Comparison of ENCODE assay signal across 15 mouse cellular contexts in the genomic region with DNA sequence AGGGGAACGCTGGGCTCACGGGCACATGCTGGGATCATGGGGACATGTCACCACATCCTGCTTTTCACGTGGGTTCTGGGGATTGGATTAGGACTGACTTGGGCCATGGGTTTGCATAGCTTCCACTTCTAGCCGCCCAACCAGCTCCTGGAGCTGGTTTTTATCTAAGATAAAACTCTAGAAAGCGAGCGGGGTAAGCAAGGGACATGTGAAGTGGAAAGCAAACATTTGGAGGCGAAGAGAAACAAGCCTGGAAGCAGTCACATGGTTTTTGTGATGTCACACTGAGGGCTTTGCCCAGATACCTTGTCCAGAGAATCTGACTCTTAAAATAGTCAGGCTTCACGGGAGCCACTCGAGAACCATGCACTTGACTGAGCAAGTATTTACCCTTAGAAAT. TPM values are rescaled to one million over a fixed set of nuclear protein-coding genes. Genes with fewer than 3 reads are reported as not detected.
DNase-seq lines count a peak whose midpoint lies in the region; ATAC-seq and TF ChIP-seq lines count a peak whose summit lies in the region.
"Had no signal": no experiment of that assay in that cellular context is flagged by ENCODE, and none has a peak within 500 bp of the region (broad histone marks: within the 10 kb centered on the region; RNA-seq: fewer than 3 reads in every experiment).

No protein-coding gene starts in this region.

- peaks cover 9% of the 10 kb centered on the region for H3K36me3 ChIP-seq in heart, embryonic 11.5 days (ENCODE audit: control insufficient read depth, insufficient read depth, low read length)
- H3K36me3 ChIP-seq in midbrain, embryonic 11.5 days (ENCODE audit: control insufficient read depth, insufficient read depth, low read length) = no peaks in the 10 kb centered on the region
- H3K36me3 ChIP-seq: intestine, embryonic 15.5 days had no signal

- peaks cover 39% of the 10 kb centered on the region for H3K4me1 ChIP-seq in heart, embryonic 11.5 days (ENCODE audit: control insufficient read depth, insufficient read depth, low read length)
- H3K4me1 ChIP-seq in midbrain, embryonic 11.5 days (ENCODE audit: control insufficient read depth, insufficient read depth, low read length) = peaks cover 6% of the 10 kb centered on the region; the same call in 1 of the 2 replicates
- H3K4me1 ChIP-seq: intestine, embryonic 15.5 days had no signal

- DNase-seq in layer of hippocampus, adult 2 months (ENCODE audit: low spot score in 2 of 2) = no peak
- no peak for DNase-seq in layer of hippocampus, adult 9-10 months (ENCODE audit: low spot score)
- peak; percentile 65 for DNase-seq in heart, postnatal 4 days
- DNase-seq in lung, postnatal 36 days = peak; percentile 91
- DNase-seq in thymus, postnatal 0 days (ENCODE audit: low spot score) = no peak
- DNase-seq in kidney, adult 11 months = no peak
- DNase-seq in midbrain, embryonic 11.5 days (ENCODE audit: low spot score, missing footprints) = no peak
- DNase-seq: adrenal gland, adult 8-10 months; B cell, adult 2 months; cerebellum, adult 9-10 months; embryo, embryonic 11 days; kidney, postnatal 10 days had no signal

- TF ChIP-seq CTCF in layer of hippocampus, adult 2 months (conservative IDR thresholded peaks at IDR 0.05) = no peak

- H3K27me3 ChIP-seq in heart, embryonic 11.5 days (ENCODE audit: control insufficient read depth, insufficient read depth, low read length) = no peaks in the 10 kb centered on the region
- no peaks in the 10 kb centered on the region for H3K27me3 ChIP-seq in midbrain, embryonic 11.5 days (ENCODE audit: control insufficient read depth, insufficient read depth, low read length)
- H3K27me3 ChIP-seq: intestine, embryonic 15.5 days had no signal

- H3K4me2 ChIP-seq in heart, embryonic 11.5 days = no peak overlapping the region
- no peak overlapping the region for H3K4me2 ChIP-seq in midbrain, embryonic 11.5 days
- H3K4me2 ChIP-seq: intestine, embryonic 15.5 days had no signal

- 30% methylated on average over 9 of the region's 9 CpGs for WGBS in heart, embryonic 11.5 days (ENCODE audit: insufficient replicate concordance)
- 84% methylated on average over 9 of the region's 9 CpGs for WGBS in midbrain, embryonic 11.5 days

- no peak overlapping the region for H3K9ac ChIP-seq in heart, embryonic 11.5 days (ENCODE audit: low read depth, low read length)
- H3K9ac ChIP-seq in midbrain, embryonic 11.5 days (ENCODE audit: low read length) = no peak overlapping the region
- H3K9ac ChIP-seq: intestine, embryonic 15.5 days had no signal

- ATAC-seq in heart, embryonic 11.5 days (replicated peaks; ENCODE audit: insufficient number of reproducible peaks, low FRiP score, low TSS enrichment) = no peak
- ATAC-seq in midbrain, embryonic 11.5 days (ENCODE audit: low FRiP score) = no peak
- ATAC-seq: forebrain, embryonic 16.5 days; intestine, embryonic 15.5 days had no signal

- H3K27ac ChIP-seq in layer of hippocampus, adult 2 months = 0 out of 2 replicates have a peak overlapping the region, but pooled peaks have one; percentile 18
- peak overlapping the region; percentile 88 for H3K27ac ChIP-seq in heart, embryonic 11.5 days (ENCODE audit: low read depth, low read length)
- H3K27ac ChIP-seq in midbrain, embryonic 11.5 days (ENCODE audit: low read depth, low read length) = no peak overlapping the region
- H3K27ac ChIP-seq: intestine, embryonic 15.5 days had no signal

- H3K9me3 ChIP-seq in heart, embryonic 11.5 days (replicated peaks; ENCODE audit: control insufficient read depth, low read length) = no peaks in the 10 kb centered on the region; the same call in 1 of the 2 replicates
- H3K9me3 ChIP-seq in midbrain, embryonic 11.5 days (ENCODE audit: control insufficient read depth, low read length) = no peaks in the 10 kb centered on the region
- H3K9me3 ChIP-seq: intestine, embryonic 15.5 days had no signal

- no peak overlapping the region for H3K4me3 ChIP-seq in layer of hippocampus, adult 2 months
- H3K4me3 ChIP-seq in heart, embryonic 11.5 days (ENCODE audit: low read depth, low read length) = no peak overlapping the region
- no peak overlapping the region for H3K4me3 ChIP-seq in midbrain, embryonic 11.5 days (ENCODE audit: low read depth, low read length)
- H3K4me3 ChIP-seq: intestine, embryonic 15.5 days had no signal

RNA-seq across cellular contexts. Expression of a gene that starts 29.9 kb away (rescaled TPM):
- 10 to 100 TPM; 63.7 to 66.9 TPM for total RNA-seq in layer of hippocampus, adult 2 months (2021)
- polyA plus RNA-seq in heart, embryonic 11.5 days (2014; fragmentation: Nextera tagmentation; extraction: Ambion mirVana) = 176 and 191 TPM in 2 replicates
- 100 to 1,000 TPM; 161 to 187 TPM for total RNA-seq in heart, postnatal 4 days (2021)
- polyA plus RNA-seq in thymus, postnatal 0 days (2015; fragmentation: Nextera tagmentation; extraction: Ambion mirVana) = 78.0 and 79.1 TPM in 2 replicates
- 19.5 and 20.5 TPM in 2 replicates for polyA plus RNA-seq in midbrain, embryonic 11.5 days (2014; fragmentation: Nextera tagmentation; extraction: Ambion mirVana)

Comparison
In these comparisons a context has a peak if more than half of its experiments do, and no peak if none do; other contexts are left out.
1. DNase-seq: peak in heart, postnatal 4 days (single experiment) and lung, postnatal 36 days (single experiment); none in layer of hippocampus, adult 2 months (0 of 2), layer of hippocampus, adult 9-10 months (single experiment), thymus, postnatal 0 days (single experiment), kidney, adult 11 months (single experiment) and midbrain, embryonic 11.5 days (single experiment).